Mouse (Mus musculus): ENCODE measurements around the gene Ncf4.
"Not testable (repeated sequence)": the region's sequence is repeated elsewhere in the genome, so short reads cannot be mapped to it uniquely, and the experiment has no call there.

Gene Ncf4

DNA sequence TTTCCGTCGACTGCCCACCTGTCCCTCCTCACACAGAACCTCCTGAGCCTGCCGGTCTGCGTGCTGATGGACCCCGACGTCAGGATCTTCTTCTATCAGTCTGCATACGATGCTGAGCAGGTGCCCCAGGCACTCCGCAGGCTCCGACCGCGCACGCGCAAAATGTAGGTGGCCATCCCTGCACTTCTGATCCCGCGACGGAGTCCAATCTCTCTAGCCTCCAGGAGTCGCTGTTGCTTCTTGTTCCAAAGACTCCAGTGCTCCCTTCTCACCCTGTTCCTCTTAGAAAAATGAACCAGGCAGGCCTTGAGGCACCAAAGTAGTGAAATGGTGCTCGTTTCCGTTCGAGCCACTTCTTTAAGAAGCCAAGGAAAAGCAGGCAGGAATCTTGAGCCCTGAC lies 10.2 kb downstream of the Ncf4 start:
- DNase-seq (ENCODE audit: low spot score) = peak; percentile 83

DNA sequence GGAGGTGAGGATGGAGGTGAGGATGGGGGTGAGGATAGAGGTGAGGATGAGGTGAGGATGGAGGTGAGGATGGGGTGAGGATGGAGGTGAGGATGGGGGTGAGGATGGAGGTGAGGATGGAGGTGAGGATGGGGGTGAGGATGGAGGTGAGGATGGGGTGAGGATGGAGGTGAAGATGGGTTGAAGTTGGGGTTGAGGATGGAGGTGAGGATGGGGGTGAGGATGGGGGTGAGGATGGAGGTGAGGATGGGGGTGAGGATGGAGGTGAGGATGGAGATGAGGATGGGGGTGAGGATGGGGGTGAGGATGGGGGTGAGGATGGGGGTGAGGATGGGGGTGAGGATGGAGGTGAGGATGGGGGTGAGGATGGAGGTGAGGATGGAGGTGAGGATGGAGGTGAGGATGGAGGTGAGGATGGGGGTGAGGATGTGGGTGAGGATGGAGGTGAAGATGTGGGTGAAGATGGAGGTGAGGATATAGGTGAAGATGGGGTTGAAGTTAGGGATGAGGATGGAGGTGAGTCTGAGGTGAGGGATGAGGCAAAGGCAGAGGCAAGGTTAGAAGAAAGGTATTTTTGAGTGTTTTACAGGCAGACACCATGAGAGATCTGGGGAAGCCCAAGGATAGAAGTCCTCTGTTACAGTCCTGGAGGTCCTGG lies 12.1 kb downstream of the Ncf4 start:
- not testable (repeated sequence) for DNase-seq (ENCODE audit: low spot score)

GRCm38 (mm10) chr15:78257326-78258050 lies 12.9 kb downstream of the Ncf4 start:
- peak; percentile 73 for DNase-seq (ENCODE audit: low spot score)

GRCm38 (mm10) chr15:78258246-78258865 lies 13.8 kb downstream of the Ncf4 start:
- DNase-seq (ENCODE audit: low spot score) = no peak

DNA sequence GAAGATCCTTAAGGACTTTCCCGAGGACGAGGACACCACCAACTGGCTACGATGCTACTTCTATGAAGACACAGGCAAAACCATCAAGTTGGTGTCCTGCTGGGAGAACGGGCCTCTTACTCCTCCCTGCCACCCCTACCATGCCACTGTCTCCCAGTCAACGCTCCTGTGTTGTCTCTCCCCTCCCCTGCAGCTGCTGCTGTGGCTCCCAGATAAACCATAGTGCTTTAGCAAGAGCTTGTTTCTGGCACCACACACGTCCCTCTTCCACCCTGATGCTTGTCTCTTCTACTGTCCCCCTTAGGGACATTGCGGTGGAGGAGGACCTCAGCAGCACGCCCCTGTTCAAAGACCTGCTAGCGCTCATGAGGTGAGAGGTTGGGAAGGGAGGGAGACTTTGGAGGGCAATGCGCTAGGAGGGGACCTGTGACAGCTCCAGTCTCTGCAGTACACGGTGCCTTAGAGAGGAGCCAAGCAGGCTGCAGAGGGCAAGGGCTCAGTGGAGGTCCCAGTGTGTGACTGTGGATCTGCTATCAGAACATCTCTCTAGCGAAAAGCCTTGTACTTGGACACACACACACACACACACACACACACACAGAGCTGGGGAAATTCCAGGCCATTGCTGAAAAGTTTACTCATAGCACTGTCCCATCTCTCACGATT lies 16.2 kb downstream of the Ncf4 start:
- no peak for DNase-seq (ENCODE audit: low spot score)

- no peak for DNase-seq (ENCODE audit: low spot score)
Observed at GRCm38 (mm10) chr15:78263286-78263685, 18.7 kb downstream of the Ncf4 start.

GRCm38 (mm10) chr15:78267441-78267840 lies 22.8 kb downstream of the Ncf4 start:
- no peak for DNase-seq (ENCODE audit: low spot score)

- peak; percentile 8 for DNase-seq (ENCODE audit: low spot score)
Observed at GRCm38 (mm10) chr15:78267865-78268264, 23.3 kb downstream of the Ncf4 start.

- no peak for DNase-seq (ENCODE audit: low spot score)
Observed at GRCm38 (mm10) chr15:78271208-78271607, 26.6 kb downstream of the Ncf4 start.

- no peak for DNase-seq (ENCODE audit: low spot score)
Observed at GRCm38 (mm10) chr15:78278308-78278707, 33.7 kb downstream of the Ncf4 start.

DNA sequence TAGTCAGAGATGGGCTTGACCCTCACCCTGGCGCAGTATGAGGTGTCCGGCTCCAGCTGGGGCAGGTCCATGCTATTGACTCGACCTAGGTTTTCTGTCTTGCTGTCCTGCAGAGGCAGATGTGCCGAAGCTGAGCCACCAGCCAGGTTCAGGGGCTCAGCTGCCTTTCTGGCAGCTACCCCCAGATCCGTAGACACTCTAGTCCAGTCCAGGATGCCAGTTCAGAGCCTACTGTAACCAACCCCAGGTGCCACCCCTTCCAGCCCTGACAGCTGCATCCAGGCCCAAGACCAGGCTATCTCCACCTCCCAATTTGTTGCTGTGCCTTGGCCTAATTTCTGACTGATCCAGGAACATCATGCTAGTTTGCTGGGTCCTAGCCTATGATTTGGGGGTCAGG lies 43.3 kb downstream of the Ncf4 start:
- no peak for DNase-seq (ENCODE audit: low spot score)

DNA sequence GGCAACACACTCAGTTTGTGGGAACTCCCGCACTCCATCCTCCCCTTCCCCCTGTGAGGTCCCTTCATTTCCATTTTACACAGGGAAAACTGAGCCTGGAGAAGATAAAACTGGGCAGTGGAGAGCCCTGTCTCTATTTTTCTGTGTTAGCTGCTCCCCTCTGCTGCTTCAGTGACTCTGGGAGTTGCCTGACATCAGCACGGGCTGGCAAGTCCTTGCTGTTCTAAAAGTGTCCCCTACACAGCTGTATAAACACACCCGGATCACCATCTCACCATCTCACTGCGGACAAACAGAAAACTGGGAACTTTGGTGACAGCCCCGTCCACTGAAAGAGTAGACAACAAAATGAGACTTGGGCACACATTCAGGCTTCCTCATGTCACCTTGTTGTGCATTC lies 45.2 kb downstream of the Ncf4 start:
- DNase-seq (ENCODE audit: low spot score) = not testable (repeated sequence)

DNA sequence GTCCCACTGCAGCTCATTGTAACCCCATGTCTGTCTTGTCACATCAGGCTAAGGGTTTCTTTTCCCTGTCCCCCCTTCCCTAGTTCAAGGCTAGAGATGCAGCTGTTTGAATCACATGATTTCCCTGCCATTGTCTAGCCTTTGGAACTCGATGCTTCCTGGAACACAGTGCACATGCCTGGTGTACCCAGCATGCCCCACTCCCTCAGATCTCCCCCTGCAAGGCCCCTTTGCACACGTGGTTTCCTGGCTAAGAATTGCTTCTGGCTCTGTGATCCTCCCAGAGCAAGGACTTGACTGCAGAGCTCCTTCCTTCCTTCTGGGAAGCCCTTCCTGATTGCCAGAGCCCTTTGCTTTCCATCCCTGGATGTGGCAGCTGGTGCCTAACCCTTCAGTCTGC lies 48.6 kb downstream of the Ncf4 start:
- peak; percentile 12 for DNase-seq (ENCODE audit: low spot score)

GRCm38 (mm10) chr15:78293716-78294115 lies 49.1 kb downstream of the Ncf4 start:
- no peak for DNase-seq (ENCODE audit: low spot score)

GRCm38 (mm10) chr15:78298558-78298957 lies 54.0 kb downstream of the Ncf4 start:
- no peak for DNase-seq (ENCODE audit: low spot score)

- DNase-seq (ENCODE audit: low spot score) = no peak
Observed at GRCm38 (mm10) chr15:78299641-78300040, 55.0 kb downstream of the Ncf4 start.

GRCm38 (mm10) chr15:78300773-78301172 lies 56.2 kb downstream of the Ncf4 start:
- no peak for DNase-seq (ENCODE audit: low spot score)

- DNase-seq (ENCODE audit: low spot score) = no peak
Observed at GRCm38 (mm10) chr15:78302718-78303117, 58.1 kb downstream of the Ncf4 start.

- no peak for DNase-seq (ENCODE audit: low spot score)
Observed at GRCm38 (mm10) chr15:78303665-78304233, 59.1 kb downstream of the Ncf4 start.

- DNase-seq (ENCODE audit: low spot score) = no peak
Observed at GRCm38 (mm10) chr15:78305341-78305933, 60.8 kb downstream of the Ncf4 start, which contains the start of gene Csf2rb2. TSS of gene Csf2rb2 (minus strand) at chr15:78305721.

DNA sequence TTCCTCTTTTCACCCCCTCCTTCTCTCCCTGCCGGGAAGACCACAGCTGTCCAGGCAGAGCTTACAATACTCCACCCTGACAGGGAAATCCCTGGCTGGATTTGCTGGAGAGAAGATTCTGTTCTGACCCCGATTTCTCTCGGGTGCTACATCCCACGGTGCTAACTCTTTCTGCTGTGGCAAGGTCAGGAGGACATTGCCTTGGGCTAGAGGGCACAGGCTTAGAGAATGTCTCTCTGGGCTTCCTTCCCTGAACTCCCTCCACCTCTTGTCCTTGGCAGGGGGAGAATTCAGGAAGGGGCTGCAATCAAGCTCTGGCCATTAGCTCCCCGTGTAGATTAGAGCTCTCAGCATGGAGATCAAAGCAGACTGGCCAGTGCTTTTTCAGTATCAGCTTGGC lies 65.3 kb downstream of the Ncf4 start:
- no peak for DNase-seq (ENCODE audit: low spot score)

DNA sequence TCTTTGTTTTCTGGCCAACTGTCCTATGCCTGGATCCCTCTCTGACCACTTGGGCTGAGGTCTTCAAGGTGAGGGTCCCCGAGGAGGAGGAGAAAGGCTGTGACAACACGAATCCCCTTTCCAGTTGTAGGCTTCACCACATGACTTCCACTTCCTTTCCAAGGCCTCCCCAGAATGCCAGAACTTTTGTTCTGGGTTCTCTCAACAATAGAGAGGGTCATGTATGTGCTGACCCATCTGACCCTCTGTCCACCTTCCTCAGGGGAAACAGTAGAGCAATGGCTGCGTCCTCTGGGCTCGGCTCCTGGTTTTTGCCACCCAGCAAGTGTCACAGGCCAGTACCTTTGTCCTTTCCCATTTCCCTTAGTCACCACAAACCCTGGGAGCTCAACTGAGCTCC lies 66.4 kb downstream of the Ncf4 start:
- no peak for DNase-seq (ENCODE audit: low spot score)
